Mouse (Mus musculus) megakaryocyte, embryonic 14.5 days (primary cell): ENCODE data around the gene Tldc1. TPM values are rescaled to one million over a fixed set of nuclear protein-coding genes. Genes with fewer than 3 reads are reported as not detected.
A peak's percentile ranks its signal among the peaks of the same experiment; 100 is the strongest.

ENCODE experiments used
- H3K27me3 ChIP-seq: replicated peaks from 2 replicates; pipeline ENCODE3; 2012; ENCODE audit warnings: inconsistent platforms
- H3K36me3 ChIP-seq: replicated peaks from 2 replicates; pipeline ENCODE3; 2012; ENCODE audit warnings: low read length, inconsistent platforms, mixed read lengths
- H3K4me1 ChIP-seq: 2 replicates; pipeline ENCODE4 v1.6.1; 2012; ENCODE audit warnings: inconsistent platforms
- H3K4me3 ChIP-seq: replicated peaks from 2 replicates; pipeline ENCODE3; 2012; ENCODE audit warnings: moderate library complexity, mild to moderate bottlenecking, inconsistent platforms
- H3K9me3 ChIP-seq: 2 replicates; pipeline ENCODE4 v1.6.1; 2012; ENCODE audit warnings: inconsistent platforms
- FLI1 ChIP-seq: IDR thresholded peaks from 2 replicates; pipeline ENCODE4 v1.6.1; 2012; ENCODE audit warnings: low read length, inconsistent platforms, mixed read lengths
- GATA1 ChIP-seq: IDR thresholded peaks from 3 replicates; pipeline ENCODE4 v1.6.1; 2012; ENCODE audit warnings: mixed read lengths, low read length, inconsistent platforms, borderline replicate concordance
- polyA plus RNA-seq: library from polyadenylated mRNA; stranded (reverse); fragments of >175 nt; gene quantifications from 2 replicates; pipeline ENCODE4 v1.2.3, GENCODE M21; 2012; ENCODE audit warnings: low replicate concordance; ENCODE audit not compliant: insufficient read depth

The Tldc1 gene
- polyA plus RNA-seq, 1 experiment = 1.7 TPM

- H3K36me3 ChIP-seq = no peaks in the 10 kb centered on the region
- H3K4me1 ChIP-seq = peaks cover 30% of the 10 kb centered on the region
- peak overlapping the region; percentile 40 for H3K4me3 ChIP-seq
- no peaks in the 10 kb centered on the region for H3K9me3 ChIP-seq
- TF ChIP-seq GATA1 (no peak), FLI1 (no peak)
- H3K27me3 ChIP-seq = peaks cover 81% of the 10 kb centered on the region
Observed at GRCm38 (mm10) chr8:119715221-119715620, 63.0 kb downstream of the Tldc1 start.

DNA sequence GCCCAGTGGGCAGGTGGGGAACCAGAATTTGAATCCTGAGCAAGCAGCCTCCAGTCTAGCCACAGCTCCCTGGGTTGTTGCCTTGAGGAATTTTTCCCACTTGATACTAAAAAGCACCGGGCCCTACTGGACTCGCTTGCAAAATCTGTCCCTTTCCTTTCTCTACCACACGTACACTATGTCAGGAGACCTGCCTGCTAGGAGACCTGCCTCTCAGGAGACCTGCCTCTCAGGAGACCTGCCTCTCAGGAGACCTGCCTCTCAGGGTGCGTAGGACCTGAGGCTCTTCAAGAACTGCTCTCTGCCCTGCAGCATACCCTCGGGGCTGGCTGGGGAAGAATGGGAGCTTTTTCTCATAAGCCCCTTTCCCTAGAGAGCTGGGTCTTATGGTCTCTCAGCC is 64.8 kb downstream of the Tldc1 start:
- Histone ChIP-seq H3K9me3 (no peaks in the 10 kb centered on the region), H3K36me3 (no peaks in the 10 kb centered on the region), H3K27me3 (peaks cover 79% of the 10 kb centered on the region), H3K4me3 (no peak overlapping the region), H3K4me1 (peaks cover 42% of the 10 kb centered on the region)
- TF ChIP-seq FLI1 = no peak
- no peak for TF ChIP-seq GATA1

- H3K4me3 ChIP-seq = peak overlapping the region; percentile 66
- H3K36me3 ChIP-seq = no peaks in the 10 kb centered on the region
- H3K4me1 ChIP-seq = peaks cover 37% of the 10 kb centered on the region
- peaks cover 85% of the 10 kb centered on the region for H3K27me3 ChIP-seq
- H3K9me3 ChIP-seq = no peaks in the 10 kb centered on the region
- TF ChIP-seq GATA1 = no peak
- no peak for TF ChIP-seq FLI1
Observed at GRCm38 (mm10) chr8:119712226-119712625, 66.0 kb downstream of the Tldc1 start.

Other genes with a start within 250 kb of the Tldc1 start
- 27.0 and 63.9 TPM in 2 replicates for gene Mbtps1, start 219.7 kb downstream of the Tldc1 start, polyA plus RNA-seq
- 24.5 and 29.2 TPM in 2 replicates for gene Hsdl1, start 203.2 kb downstream of the Tldc1 start, polyA plus RNA-seq
- not detected in 2 replicates for gene Dnaaf1, start 203.2 kb downstream of the Tldc1 start, polyA plus RNA-seq
- gene Taf1c, start 173.2 kb downstream of the Tldc1 start, polyA plus RNA-seq = 17.5 and 54.6 TPM in 2 replicates
- gene Adad2, start 165.7 kb downstream of the Tldc1 start, polyA plus RNA-seq = not detected in 2 replicates
- gene Kcng4, start 142.7 kb downstream of the Tldc1 start, polyA plus RNA-seq = not detected in 2 replicates
- not detected in 2 replicates for gene Wfdc1, start 112.1 kb downstream of the Tldc1 start, polyA plus RNA-seq
- gene Atp2c2, start 78.4 kb downstream of the Tldc1 start, polyA plus RNA-seq = not detected in 2 replicates
- gene Cotl1, start 62.1 kb upstream of the Tldc1 start, polyA plus RNA-seq = 413 and 593 TPM in 2 replicates
- 5.2 and 14.1 TPM in 2 replicates for gene Klhl36, start 83.8 kb upstream of the Tldc1 start, polyA plus RNA-seq
- gene Usp10, start 131.9 kb upstream of the Tldc1 start, polyA plus RNA-seq = 15.0 and 19.0 TPM in 2 replicates
- 111 and 175 TPM in 2 replicates for gene Gm20388, start 132.4 kb upstream of the Tldc1 start, polyA plus RNA-seq
- 0.83 TPM in 1 of 2 replicates, not detected in the other for gene Crispld2, start 214.0 kb upstream of the Tldc1 start, polyA plus RNA-seq